Mouse (Mus musculus): ENCODE results near the gene Rnf2.
A peak's percentile ranks its signal among the peaks of the same experiment; 100 is the strongest.
"Not testable (repeated sequence)": the region's sequence is repeated elsewhere in the genome, so short reads cannot be mapped to it uniquely, and the experiment has no call there.

Gene Rnf2

GRCm38 (mm10) chr1:151484754-151485153, 16.0 kb downstream of the Rnf2 start:
- DNase-seq (ENCODE audit: low read depth, low spot score): no peak

GRCm38 (mm10) chr1:151483568-151483967, 17.2 kb downstream of the Rnf2 start:
- DNase-seq (ENCODE audit: low read depth, low spot score): no peak

GRCm38 (mm10) chr1:151482497-151482896, 18.3 kb downstream of the Rnf2 start:
- DNase-seq (ENCODE audit: low read depth, low spot score): no peak

GRCm38 (mm10) chr1:151472386-151472785, 28.4 kb downstream of the Rnf2 start:
- DNase-seq (ENCODE audit: low read depth, low spot score): not testable (repeated sequence)

GRCm38 (mm10) chr1:151471429-151471828, 29.3 kb downstream of the Rnf2 start:
- no peak for DNase-seq (ENCODE audit: low read depth, low spot score)

DNA sequence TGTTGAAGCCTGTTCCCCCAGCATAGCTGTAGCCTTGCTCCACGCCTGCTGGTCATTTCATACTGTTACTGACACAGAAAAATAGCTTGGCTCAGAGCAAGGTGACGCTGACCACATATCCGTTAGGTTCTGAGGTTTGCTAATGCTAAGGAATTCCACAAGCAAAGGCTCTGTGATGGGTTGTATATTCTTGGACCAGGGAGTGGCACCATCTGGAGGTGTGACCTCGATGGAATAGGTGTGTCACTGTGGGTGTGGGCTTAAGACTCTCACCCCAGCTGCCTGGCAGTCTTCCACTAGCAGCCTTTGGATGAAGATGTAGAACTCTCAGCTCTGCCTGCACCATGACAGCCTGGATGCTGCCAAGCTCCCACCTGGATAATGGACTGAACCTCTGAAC, 34.2 kb downstream of the Rnf2 start:
- DNase-seq (ENCODE audit: low read depth, low spot score): no peak

- no peak for DNase-seq (ENCODE audit: low read depth, low spot score)
These were observed 35.8 kb downstream of the Rnf2 start for GRCm38 (mm10) chr1:151464914-151465313.

DNA sequence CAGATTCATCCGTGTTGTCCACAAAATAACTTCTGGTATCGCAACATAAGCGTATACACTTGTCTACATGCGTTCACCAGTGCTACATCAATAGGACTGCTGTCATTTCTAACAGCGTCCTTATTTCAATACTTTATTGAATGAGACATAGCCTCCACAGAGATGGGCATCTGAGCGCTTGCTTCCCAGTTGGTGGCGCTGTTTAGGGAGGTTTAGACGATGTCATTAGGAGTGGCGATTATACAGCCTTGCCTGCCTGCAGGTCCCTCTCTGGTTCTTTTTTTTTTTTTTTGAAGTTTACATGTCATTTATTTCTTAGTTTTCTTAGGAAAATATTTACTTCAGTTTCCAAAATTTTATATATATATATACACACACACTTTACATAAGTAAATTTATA, 39.5 kb downstream of the Rnf2 start:
- no peak for DNase-seq (ENCODE audit: low read depth, low spot score)

DNA sequence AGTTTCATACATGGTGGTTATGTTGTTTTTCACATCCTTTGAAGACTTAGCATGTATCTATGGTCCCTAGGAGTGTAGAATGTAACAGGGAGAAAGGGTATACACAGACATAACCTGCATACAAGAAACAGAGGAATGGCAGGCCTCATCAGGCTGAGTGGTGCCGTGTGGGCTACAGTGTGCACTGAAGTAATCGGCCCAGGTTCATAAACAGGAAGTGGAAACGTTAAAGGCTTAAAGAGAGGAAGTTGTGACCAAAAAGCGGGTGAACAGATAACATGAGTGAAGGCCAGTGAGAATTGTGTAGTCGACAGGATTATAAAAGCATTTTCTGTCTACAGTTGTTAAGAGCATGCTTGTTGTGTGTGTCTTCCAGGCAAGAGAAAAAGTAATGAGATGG, 43.7 kb downstream of the Rnf2 start:
- no peak for DNase-seq (ENCODE audit: low read depth, low spot score)

DNA sequence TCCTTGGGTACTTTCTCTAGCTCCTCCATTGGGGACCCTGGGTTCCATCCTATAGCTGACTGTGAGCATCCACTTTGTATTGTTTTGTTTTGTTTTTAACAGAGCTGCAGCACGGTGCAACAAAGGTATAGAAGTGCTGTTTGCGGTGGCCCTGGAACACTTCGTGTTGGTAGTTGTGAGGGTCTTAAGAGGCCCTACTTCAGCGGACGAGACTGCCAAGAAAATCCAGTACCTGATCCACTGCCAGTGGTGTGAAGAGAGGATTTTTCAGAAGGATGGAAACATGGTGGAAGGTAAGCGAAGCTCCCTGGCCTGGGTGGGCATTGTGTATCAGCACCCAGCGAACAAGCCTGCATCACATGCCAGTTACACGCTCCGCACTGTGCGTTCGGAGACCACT, 48.8 kb downstream of the Rnf2 start:
- no peak for DNase-seq (ENCODE audit: low read depth, low spot score)

DNA sequence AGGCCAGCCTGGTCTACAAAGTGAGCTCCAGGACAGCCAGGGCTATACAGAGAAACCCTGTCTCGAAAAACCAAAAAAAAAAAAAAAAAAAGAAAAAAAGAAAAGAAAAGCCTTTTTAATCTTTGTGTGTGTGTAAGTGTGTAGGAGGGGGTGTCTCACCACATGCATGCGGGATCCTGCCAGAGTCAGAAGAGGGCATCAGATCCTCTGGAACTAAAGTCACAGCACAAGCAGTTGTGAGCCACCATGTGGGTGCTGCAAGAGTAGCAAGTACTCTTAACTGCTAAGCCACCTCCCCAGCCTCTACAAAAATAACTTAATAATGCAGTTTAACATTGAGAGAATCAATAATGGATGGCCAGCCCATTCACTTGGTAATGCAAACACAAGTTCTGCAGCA, 49.9 kb downstream of the Rnf2 start:
- no peak for DNase-seq (ENCODE audit: low read depth, low spot score)

GRCm38 (mm10) chr1:151449866-151450265, 50.9 kb downstream of the Rnf2 start:
- DNase-seq (ENCODE audit: low read depth, low spot score): no peak

- no peak for DNase-seq (ENCODE audit: low read depth, low spot score)
These were observed 65.3 kb downstream of the Rnf2 start for GRCm38 (mm10) chr1:151435431-151435830.

GRCm38 (mm10) chr1:151429316-151429715, 71.4 kb downstream of the Rnf2 start:
- DNase-seq (ENCODE audit: low read depth, low spot score): no peak

DNA sequence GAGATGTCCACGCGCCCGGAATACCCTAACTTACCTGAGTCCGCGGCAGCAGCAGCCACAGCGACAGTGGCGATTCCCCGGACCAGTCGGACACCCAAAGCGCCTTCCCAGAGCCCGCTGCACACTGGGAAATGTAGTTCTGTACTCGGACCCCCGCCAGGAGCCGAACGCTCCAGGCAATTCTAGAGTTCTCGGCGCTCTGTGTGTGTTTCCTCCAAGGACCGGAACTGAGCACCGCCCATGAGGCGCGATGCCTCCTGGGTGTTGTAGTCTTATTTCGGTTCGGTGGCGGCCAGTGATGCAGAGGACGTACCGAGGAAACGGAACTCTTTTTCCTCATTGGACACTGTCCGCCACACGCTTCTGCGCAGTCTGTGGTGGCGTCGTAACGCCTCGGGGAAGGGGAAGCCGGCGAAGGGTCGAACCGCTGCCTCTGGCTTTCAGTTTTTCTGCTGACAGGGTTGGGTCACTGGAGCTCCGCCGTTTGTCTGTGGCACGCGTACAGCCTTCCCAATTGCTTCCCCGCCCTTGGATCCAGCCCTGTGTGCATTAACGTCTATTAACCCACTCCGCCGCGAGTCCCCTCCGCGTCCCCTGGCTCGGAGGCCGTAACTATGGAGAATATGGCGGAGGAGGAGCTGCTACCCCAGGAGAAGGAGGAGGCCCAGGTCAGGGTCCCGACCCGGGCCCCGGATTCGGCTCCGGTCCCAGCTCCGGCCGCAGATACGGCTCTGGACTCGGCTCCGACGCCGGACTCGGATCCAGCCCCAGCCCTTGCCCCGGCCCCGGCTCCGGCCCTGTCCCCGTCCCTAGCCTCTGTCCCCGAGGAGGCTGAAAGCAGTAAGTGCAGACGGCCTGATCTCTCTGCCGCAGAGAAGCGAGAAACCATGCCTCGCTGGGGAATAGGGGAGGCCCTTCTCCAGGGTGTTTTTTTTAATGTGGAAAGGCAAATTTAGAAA, 72.2 kb downstream of the Rnf2 start, which contains the start of the genes Swt1 and Trmt1l:
Gene Swt1, minus strand, starts transcription at position 193 of the 959 bp plus-strand sequence.
Gene Trmt1l, plus strand, starts transcription at position 280 of the 959 bp plus-strand sequence.
- DNase-seq (ENCODE audit: low read depth, low spot score): peak; percentile 99

DNA sequence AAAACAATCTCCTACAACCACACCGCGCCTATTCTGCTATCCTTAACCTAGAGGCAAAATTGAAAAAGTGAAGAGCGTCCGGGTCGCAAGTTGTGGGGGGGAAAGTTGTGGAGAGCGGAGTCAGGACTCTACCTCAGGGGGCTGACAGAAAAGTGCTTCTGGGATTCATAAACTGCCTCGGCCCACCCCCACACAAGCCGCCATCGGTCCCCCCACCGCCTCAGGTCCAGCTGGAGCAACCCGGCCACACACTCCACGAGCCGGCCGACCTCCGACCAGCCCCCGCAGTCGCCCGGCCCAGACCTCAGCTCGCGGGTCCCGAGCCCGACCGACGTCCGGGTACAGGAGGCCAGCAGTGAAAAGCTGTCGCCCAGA, 72.9 kb downstream of the Rnf2 start:
- no peak for DNase-seq (ENCODE audit: low read depth, low spot score)

- no peak for DNase-seq (ENCODE audit: low read depth, low spot score)
These were observed 73.7 kb downstream of the Rnf2 start for GRCm38 (mm10) chr1:151426947-151427600.

- DNase-seq (ENCODE audit: low read depth, low spot score): no peak
These were observed 78.6 kb downstream of the Rnf2 start for GRCm38 (mm10) chr1:151422178-151422577.

- DNase-seq (ENCODE audit: low read depth, low spot score): no peak
These were observed 90.9 kb downstream of the Rnf2 start for GRCm38 (mm10) chr1:151409827-151410226.

Data from telencephalon, adult 2 months (tissue).